Mouse (Mus musculus) lung, embryonic 15.5 days (tissue): Measurements from ENCODE around the gene Iqck. TPM values are rescaled to one million over a fixed set of nuclear protein-coding genes. Genes with fewer than 3 reads are reported as not detected.

Experiments
- ATAC-seq: fragments of 200-750 bp; cut with Nextera tagmentation; 2 replicates; pipeline ENCODE4 v1.8.0; 2017; ENCODE audit warnings: moderate number of reproducible peaks, borderline replicate concordance; ENCODE audit not compliant: low FRiP score, low TSS enrichment; ENCODE audit errors: extremely low read depth
- H3K27ac ChIP-seq: fragments of 300-500 bp; sonication (generic); 2 replicates; pipeline ENCODE4 v1.5.1; 2015; ENCODE audit warnings: moderate library complexity, mild to moderate bottlenecking, inconsistent platforms
- H3K27me3 ChIP-seq: fragments of 300-500 bp; sonication (generic); 2 replicates; pipeline ENCODE4 v1.6.1; 2015; ENCODE audit warnings: inconsistent platforms
- H3K36me3 ChIP-seq: fragments of 300-500 bp; sonication (generic); 2 replicates; pipeline ENCODE4 v1.6.1; 2015; ENCODE audit warnings: inconsistent platforms
- H3K4me1 ChIP-seq: fragments of 300-500 bp; sonication (generic); 2 replicates; pipeline ENCODE4 v1.6.1; 2015; ENCODE audit warnings: inconsistent platforms
- H3K4me2 ChIP-seq: fragments of 300-500 bp; sonication (generic); 2 replicates; pipeline ENCODE4 v1.6.1; 2015; ENCODE audit warnings: inconsistent platforms, mild to moderate bottlenecking, moderate library complexity
- H3K4me3 ChIP-seq: fragments of 300-500 bp; sonication (generic); 2 replicates; pipeline ENCODE4 v1.5.1; 2015; ENCODE audit warnings: mild to moderate bottlenecking, inconsistent platforms
- H3K9ac ChIP-seq: fragments of 300-500 bp; sonication (generic); 2 replicates; pipeline ENCODE4 v1.6.1; 2015; ENCODE audit warnings: inconsistent platforms
- H3K9me3 ChIP-seq: fragments of 300-500 bp; sonication (generic); 2 replicates; pipeline ENCODE4 v1.6.1; 2016; ENCODE audit warnings: inconsistent platforms
- WGBS: fragments of 180-500 bp; shearing (Covaris S2); methylation state at CpG from one replicate; pipeline ENCODE4 v1.1.7; 2015; 5-methylcytosine and 5-hydroxymethylcytosine counted together
- polyA plus RNA-seq: library from polyadenylated mRNA; unstranded; fragments of >200 nt; fragmentation: Nextera tagmentation; extraction: Ambion mirVana; gene quantifications from 2 replicates; pipeline ENCODE4 v1.2.1, GENCODE M21; 2015

The Iqck gene
- polyA plus RNA-seq, 1 experiment from 2014 or later = 3.7 TPM

DNA sequence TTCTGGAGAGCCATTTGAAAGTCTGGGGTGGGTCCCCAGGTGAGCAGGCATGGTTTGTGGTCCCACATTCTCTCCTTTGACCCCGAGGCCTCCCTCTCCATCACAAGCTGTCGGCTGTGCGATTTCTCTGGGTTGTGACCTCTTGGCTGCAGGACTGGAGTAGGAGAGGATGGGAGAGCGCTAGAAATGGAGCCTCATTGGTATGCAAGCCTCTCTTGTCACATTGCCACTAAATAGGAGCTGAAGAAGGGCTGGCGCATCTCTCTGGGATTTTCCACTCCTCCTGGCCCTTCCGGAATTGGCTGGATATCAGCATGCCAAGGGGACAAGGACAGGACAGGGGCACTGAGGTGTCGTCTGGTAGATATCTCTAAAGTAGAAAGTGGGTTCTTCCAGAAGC is 109.6 kb downstream of the Iqck start:
- no peak overlapping the region for H3K4me3 ChIP-seq
- H3K9ac ChIP-seq = no peak overlapping the region
- no peaks in the 10 kb centered on the region for H3K9me3 ChIP-seq
- no peak for ATAC-seq
- no peaks in the 10 kb centered on the region for H3K4me1 ChIP-seq
- 20% methylated on average over 7 of the region's 7 CpGs for WGBS
- H3K36me3 ChIP-seq = no peaks in the 10 kb centered on the region
- H3K27me3 ChIP-seq = no peaks in the 10 kb centered on the region
- no peak overlapping the region for H3K27ac ChIP-seq
- no peak overlapping the region for H3K4me2 ChIP-seq

DNA sequence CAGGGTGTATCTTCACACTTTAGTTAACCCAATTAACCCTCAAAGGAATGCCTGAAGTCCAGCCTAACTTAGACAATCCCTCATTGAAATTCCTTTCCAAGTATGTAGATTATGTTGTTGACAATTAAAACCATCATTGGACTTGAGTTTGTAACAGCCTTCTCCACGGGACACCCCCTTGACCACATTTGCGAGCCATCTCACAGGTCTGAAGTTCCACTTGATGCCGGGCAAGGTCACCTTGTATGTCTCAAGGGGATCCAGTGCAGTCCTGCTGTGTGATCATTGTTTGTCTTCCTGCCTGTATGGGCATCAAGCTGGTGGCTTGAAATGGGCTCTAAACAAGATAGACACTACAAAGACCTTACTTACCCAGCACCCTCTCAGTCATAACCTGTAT is 113.3 kb downstream of the Iqck start:
- no peaks in the 10 kb centered on the region for H3K27me3 ChIP-seq
- H3K4me2 ChIP-seq = no peak overlapping the region
- 79% methylated on average over 3 of the region's 3 CpGs for WGBS
- H3K4me3 ChIP-seq = no peak overlapping the region
- H3K9me3 ChIP-seq = no peaks in the 10 kb centered on the region
- peaks cover 4% of the 10 kb centered on the region; the same call in 1 of the 2 replicates for H3K36me3 ChIP-seq
- H3K4me1 ChIP-seq = no peaks in the 10 kb centered on the region
- no peak overlapping the region for H3K27ac ChIP-seq
- no peak for ATAC-seq
- H3K9ac ChIP-seq = no peak overlapping the region

DNA sequence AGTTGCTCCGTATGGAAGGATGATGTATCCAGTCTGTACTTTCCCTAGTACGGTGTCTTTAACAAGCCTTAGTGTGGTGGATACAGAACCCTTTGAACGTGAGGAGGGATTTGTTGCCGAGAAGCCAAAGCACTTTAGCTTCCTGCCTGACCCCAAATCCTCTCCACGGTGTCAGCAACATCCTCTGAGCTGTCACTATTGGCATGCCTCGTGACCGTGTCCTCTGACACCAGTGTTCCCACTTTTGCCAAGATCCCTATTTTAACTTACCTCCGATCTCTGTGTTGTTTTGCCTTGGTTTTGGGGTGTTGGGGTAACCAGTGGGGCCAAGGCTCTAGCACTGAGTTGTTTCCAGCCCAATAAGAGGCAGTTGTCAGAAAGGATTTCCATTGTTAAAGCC is 115.9 kb downstream of the Iqck start:
- peaks cover 8% of the 10 kb centered on the region; the same call in 1 of the 2 replicates for H3K36me3 ChIP-seq

DNA sequence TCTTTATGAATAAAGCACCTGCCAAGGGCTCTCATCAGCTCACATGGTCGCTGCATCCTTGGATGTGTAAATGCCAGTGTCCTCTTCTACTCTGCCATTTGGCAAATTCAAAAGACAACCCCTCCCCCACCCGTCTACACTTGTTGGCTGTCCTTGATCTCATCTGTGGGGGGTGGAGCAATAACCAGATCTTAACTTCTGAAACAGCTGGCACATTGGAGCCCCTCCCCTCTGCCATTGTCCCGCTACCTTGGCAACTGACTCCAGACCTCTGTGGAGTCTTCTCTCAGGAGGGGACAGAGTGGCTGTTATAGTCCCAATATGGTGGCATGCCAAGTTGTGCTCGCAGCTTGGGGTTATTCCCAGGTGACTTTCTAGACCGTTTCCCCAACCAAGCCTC is 116.8 kb downstream of the Iqck start:
- no peaks in the 10 kb centered on the region for H3K9me3 ChIP-seq
- H3K9ac ChIP-seq = no peak overlapping the region
- peaks cover 11% of the 10 kb centered on the region for H3K4me1 ChIP-seq
- 85% methylated on average over 5 of the region's 5 CpGs for WGBS
- H3K4me3 ChIP-seq = no peak overlapping the region
- H3K27me3 ChIP-seq = no peaks in the 10 kb centered on the region
- no peak overlapping the region for H3K4me2 ChIP-seq
- ATAC-seq = no peak
- no peak overlapping the region for H3K27ac ChIP-seq
- H3K36me3 ChIP-seq = peaks cover 8% of the 10 kb centered on the region; the same call in 1 of the 2 replicates

More for the DNA sequence above, 115.9 kb downstream of the Iqck start:
- no peak overlapping the region for H3K4me3 ChIP-seq
- H3K4me2 ChIP-seq = no peak overlapping the region
- H3K27ac ChIP-seq = no peak overlapping the region
- 73% methylated on average over 8 of the region's 8 CpGs for WGBS
- no peaks in the 10 kb centered on the region for H3K9me3 ChIP-seq
- no peak for ATAC-seq
- no peaks in the 10 kb centered on the region for H3K27me3 ChIP-seq
- peaks cover 5% of the 10 kb centered on the region for H3K4me1 ChIP-seq
- H3K9ac ChIP-seq = no peak overlapping the region

DNA sequence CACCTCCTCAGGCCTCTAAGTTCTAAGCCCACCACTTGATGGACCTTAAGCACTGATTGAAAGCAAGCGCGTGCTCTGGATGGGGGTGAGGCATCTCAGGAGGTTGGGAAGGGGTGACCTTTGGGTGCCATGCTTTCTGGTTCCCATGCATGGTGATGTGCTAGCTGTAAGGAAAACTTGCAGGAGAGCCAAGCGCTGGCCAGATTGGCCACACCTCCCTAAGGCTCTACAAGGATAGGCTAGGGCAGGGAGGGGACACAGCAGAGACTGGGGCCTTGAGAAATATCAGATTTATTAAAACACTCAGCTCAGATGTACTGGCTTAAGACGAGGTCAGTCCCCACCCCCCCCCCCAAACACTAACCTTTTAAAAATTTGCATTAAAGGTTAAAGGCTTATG is 117.8 kb downstream of the Iqck start:
- H3K27me3 ChIP-seq = no peaks in the 10 kb centered on the region
- H3K4me2 ChIP-seq = no peak overlapping the region
- peaks cover 8% of the 10 kb centered on the region; the same call in 1 of the 2 replicates for H3K36me3 ChIP-seq
- 72% methylated on average over 4 of the region's 4 CpGs for WGBS
- ATAC-seq = no peak
- no peak overlapping the region for H3K27ac ChIP-seq
- H3K9me3 ChIP-seq = no peaks in the 10 kb centered on the region
- peaks cover 11% of the 10 kb centered on the region for H3K4me1 ChIP-seq
- no peak overlapping the region for H3K9ac ChIP-seq
- H3K4me3 ChIP-seq = no peak overlapping the region

GRCm38 (mm10) chr7:118975837-118976236 is 120.3 kb downstream of the Iqck start:
- no peaks in the 10 kb centered on the region for H3K27me3 ChIP-seq
- H3K4me2 ChIP-seq = no peak overlapping the region
- H3K9me3 ChIP-seq = no peaks in the 10 kb centered on the region
- no peak overlapping the region for H3K4me3 ChIP-seq
- peaks cover 9% of the 10 kb centered on the region; the same call in 1 of the 2 replicates for H3K36me3 ChIP-seq
- no peak for ATAC-seq
- no peak overlapping the region for H3K27ac ChIP-seq
- H3K9ac ChIP-seq = no peak overlapping the region
- peaks cover 11% of the 10 kb centered on the region for H3K4me1 ChIP-seq
- 41% methylated on average over 3 of the region's 3 CpGs for WGBS

DNA sequence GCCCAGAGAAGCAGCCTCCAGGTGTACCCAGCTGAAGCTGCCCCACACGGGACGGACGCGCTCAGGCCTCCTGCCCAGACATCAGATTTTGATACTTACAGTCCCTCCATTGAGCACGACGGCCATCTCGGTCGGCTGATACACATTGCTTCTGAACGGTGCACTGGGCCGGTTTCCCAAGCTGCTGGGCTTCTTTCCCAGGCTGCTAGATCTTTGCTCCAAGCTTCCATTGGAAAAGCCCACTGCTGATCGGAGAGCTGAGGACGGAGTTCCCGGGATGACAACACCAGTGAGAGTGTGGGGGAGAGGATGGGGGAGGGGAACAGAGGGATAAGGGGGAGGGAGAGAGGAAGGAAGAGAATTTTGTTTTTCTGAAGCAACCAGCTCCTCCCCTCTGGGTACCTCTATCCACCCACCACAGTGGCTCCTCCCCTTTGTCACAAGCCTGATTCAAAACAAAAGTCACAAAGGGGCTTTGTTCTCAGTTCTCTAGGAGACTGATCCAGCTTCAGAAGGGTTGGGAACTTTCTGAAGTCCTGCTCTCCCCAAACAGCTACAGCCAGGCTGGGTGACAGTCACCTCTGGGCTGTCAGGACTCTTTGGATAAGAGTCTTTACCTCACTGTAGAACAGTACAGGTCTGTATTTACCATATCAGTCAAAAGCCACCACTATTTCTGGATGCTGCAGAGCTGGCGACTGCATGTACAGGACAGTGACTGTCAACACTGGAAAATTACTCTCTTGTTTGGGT is 121.0 kb downstream of the Iqck start:
- no peak overlapping the region for H3K4me3 ChIP-seq

DNA sequence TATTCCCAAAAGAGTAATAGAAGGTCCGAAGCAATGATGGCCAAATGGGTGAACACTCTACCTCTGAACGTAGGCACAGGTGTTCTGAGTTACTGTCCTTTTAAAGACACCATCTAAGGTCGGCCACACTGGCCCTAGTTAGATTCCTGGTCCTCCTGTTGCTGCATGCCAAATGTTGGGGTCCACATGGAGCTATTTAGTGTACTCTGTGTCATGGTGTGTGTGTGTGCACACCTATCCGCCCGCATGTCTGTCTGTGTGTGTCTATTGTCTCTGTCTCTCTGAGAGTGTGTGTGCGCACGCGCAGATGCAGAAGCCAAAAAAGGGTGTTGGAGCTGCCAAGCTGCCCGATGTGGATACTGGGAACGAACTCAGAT is 121.6 kb downstream of the Iqck start:
- Histone ChIP-seq H3K36me3 (peaks cover 9% of the 10 kb centered on the region; the same call in 1 of the 2 replicates), H3K9ac (no peak overlapping the region), H3K4me1 (peaks cover 11% of the 10 kb centered on the region), H3K4me2 (no peak overlapping the region), H3K9me3 (no peaks in the 10 kb centered on the region), H3K27me3 (no peaks in the 10 kb centered on the region), H3K27ac (0 out of 2 replicates have a peak overlapping the region, but pooled peaks have one; percentile 9), H3K4me3 (no peak overlapping the region)
- 83% methylated on average over 10 of the region's 10 CpGs for WGBS
- no peak for ATAC-seq

More for the DNA sequence above, 121.0 kb downstream of the Iqck start:
- WGBS = 33% methylated on average over 14 of the region's 14 CpGs
- Histone ChIP-seq H3K4me2 (no peak overlapping the region), H3K27ac (0 out of 2 replicates have a peak overlapping the region, but pooled peaks have one; percentile 12), H3K9me3 (no peaks in the 10 kb centered on the region), H3K27me3 (no peaks in the 10 kb centered on the region), H3K36me3 (peaks cover 9% of the 10 kb centered on the region; the same call in 1 of the 2 replicates), H3K4me1 (peaks cover 11% of the 10 kb centered on the region), H3K9ac (no peak overlapping the region)
- ATAC-seq = peak; percentile 72; the same call in 1 of the 2 replicates

- Histone ChIP-seq H3K27ac (no peak overlapping the region), H3K9ac (no peak overlapping the region), H3K4me2 (no peak overlapping the region), H3K4me1 (peaks cover 11% of the 10 kb centered on the region), H3K27me3 (no peaks in the 10 kb centered on the region), H3K4me3 (no peak overlapping the region), H3K36me3 (peaks cover 14% of the 10 kb centered on the region; the same call in 1 of the 2 replicates), H3K9me3 (no peaks in the 10 kb centered on the region)
- ATAC-seq = no peak
- WGBS = 88% methylated on average over 7 of the region's 7 CpGs
Measured at GRCm38 (mm10) chr7:118979121-118979520, 123.6 kb downstream of the Iqck start.

DNA sequence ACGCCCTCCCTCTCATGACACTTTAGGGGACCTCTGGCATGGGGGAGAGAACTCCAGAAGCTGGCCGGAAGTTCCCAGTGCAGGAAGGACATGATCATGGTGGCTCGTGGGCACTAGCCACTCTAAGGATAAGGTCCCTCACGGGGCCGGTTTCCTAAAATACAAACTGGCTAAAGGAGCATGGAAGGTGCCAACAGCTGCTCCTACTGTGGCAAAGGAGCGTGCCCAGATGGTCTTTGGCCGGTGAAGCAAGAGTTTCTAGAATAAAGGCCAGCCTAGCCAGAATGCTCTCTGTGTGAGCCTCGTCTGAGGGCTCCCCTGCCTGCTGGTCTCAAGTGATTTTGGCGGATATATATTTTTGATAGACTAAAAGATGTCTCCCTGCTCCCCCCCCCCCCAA is 124.2 kb downstream of the Iqck start:
- Histone ChIP-seq H3K9ac (no peak overlapping the region), H3K27ac (no peak overlapping the region), H3K36me3 (peaks cover 11% of the 10 kb centered on the region; the same call in 1 of the 2 replicates), H3K4me1 (peaks cover 11% of the 10 kb centered on the region), H3K27me3 (no peaks in the 10 kb centered on the region), H3K4me3 (no peak overlapping the region), H3K4me2 (no peak overlapping the region), H3K9me3 (no peaks in the 10 kb centered on the region)
- WGBS = 87% methylated on average over 9 of the region's 9 CpGs
- ATAC-seq = no peak

DNA sequence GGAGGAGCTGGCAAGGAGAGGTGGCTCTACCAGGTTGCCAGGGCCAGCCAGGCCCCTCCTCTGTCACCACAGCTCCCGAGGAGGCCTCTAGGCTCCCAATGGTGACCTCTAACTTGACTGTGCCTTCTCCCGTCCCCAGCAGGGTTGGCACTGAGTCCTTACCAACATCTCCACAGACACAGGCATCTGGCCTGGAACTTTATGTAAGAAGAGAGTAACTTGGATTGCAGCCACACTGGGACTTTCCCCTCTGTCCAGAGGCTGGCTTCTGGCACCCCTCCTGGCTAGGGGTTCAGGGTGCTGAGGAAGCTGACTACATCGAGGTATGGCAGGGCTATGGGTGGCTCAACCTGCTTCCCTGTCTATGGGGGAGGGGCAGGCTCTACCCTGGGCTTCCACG is 125.8 kb downstream of the Iqck start:
- no peak overlapping the region for H3K27ac ChIP-seq
- no peak overlapping the region for H3K4me2 ChIP-seq
- H3K4me3 ChIP-seq = no peak overlapping the region
- H3K4me1 ChIP-seq = peaks cover 7% of the 10 kb centered on the region
- H3K9me3 ChIP-seq = no peaks in the 10 kb centered on the region
- no peaks in the 10 kb centered on the region for H3K27me3 ChIP-seq
- no peak for ATAC-seq
- peaks cover 10% of the 10 kb centered on the region; the same call in 1 of the 2 replicates for H3K36me3 ChIP-seq
- 61% methylated on average over 4 of the region's 4 CpGs for WGBS
- no peak overlapping the region for H3K9ac ChIP-seq

DNA sequence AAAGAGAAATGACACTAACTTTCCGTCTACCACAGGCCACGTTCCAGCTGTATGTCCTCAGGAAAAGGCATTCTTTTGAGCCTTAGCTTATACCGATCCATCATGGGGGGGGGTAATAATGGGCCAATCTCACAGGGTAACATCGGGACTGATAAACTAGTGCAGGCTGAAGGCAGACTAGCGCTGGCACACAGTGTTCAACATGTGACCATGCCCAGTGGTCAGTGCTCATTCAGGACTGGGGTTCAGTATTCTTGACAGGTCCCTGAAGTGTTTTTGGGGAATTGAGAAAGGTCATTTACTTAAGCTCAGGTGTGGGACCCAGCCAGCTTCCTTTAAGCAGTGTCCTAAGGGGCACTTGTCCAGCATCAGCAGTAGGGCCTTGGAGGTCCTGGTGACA is 126.3 kb downstream of the Iqck start:
- no peak for ATAC-seq
- no peaks in the 10 kb centered on the region for H3K9me3 ChIP-seq
- H3K4me2 ChIP-seq = no peak overlapping the region
- H3K9ac ChIP-seq = no peak overlapping the region
- 84% methylated on average over 5 of the region's 5 CpGs for WGBS
- H3K4me1 ChIP-seq = 0 out of 2 replicates have a peak, but pooled peaks cover 2% of the 10 kb centered on the region
- no peaks in the 10 kb centered on the region for H3K27me3 ChIP-seq
- no peak overlapping the region for H3K27ac ChIP-seq
- no peak overlapping the region for H3K4me3 ChIP-seq
- H3K36me3 ChIP-seq = peaks cover 10% of the 10 kb centered on the region; the same call in 1 of the 2 replicates
